Mouse (Mus musculus) cerebellum, postnatal 36 days (tissue): ENCODE data around the gene Stac3.

Source experiments
- DNase-seq, 2 experiments: peaks; one replicate each; pipeline ENCODE4 v3.0.0; 2021 to 2022; ENCODE audit warnings: mixed read lengths in 2 of 2

Gene Stac3

GRCm38 (mm10) chr10:127526048-127526447 lies 24.6 kb downstream of the Stac3 start:
- no peak for DNase-seq

GRCm38 (mm10) chr10:127526681-127527080 lies 25.2 kb downstream of the Stac3 start:
- DNase-seq, result peak; percentile 66 to 77

- no peak for DNase-seq
Measured at GRCm38 (mm10) chr10:127527481-127527880, 26.0 kb downstream of the Stac3 start.

- DNase-seq, result no peak
Measured at GRCm38 (mm10) chr10:127530945-127531344, 29.5 kb downstream of the Stac3 start.

GRCm38 (mm10) chr10:127531548-127531947 lies 30.1 kb downstream of the Stac3 start:
- DNase-seq, result no peak

GRCm38 (mm10) chr10:127534036-127534928 lies 32.8 kb downstream of the Stac3 start, which contains the start of gene Nxph4:
Gene Nxph4, minus strand, starts transcription at chr10:127534559.
- peak in 1 of 2 experiments; percentile 40 for DNase-seq

- DNase-seq, result no peak
Measured at GRCm38 (mm10) chr10:127534929-127535384, 33.5 kb downstream of the Stac3 start.

GRCm38 (mm10) chr10:127536586-127537314 lies 35.3 kb downstream of the Stac3 start:
- peak; percentile 66 to 70 for DNase-seq

- DNase-seq, result peak; percentile 87 to 90
Measured at GRCm38 (mm10) chr10:127537854-127538583, 36.5 kb downstream of the Stac3 start.

- DNase-seq, result no peak
Measured at GRCm38 (mm10) chr10:127541510-127541909, 40.0 kb downstream of the Stac3 start.

GRCm38 (mm10) chr10:127542084-127542483 lies 40.6 kb downstream of the Stac3 start:
- DNase-seq, result peak; percentile 58 to 64

GRCm38 (mm10) chr10:127542720-127543119 lies 41.2 kb downstream of the Stac3 start:
- DNase-seq, result peak; percentile 50 to 61

- no peak for DNase-seq
Measured at GRCm38 (mm10) chr10:127543916-127544315, 42.4 kb downstream of the Stac3 start.

GRCm38 (mm10) chr10:127544375-127544774 lies 42.9 kb downstream of the Stac3 start:
- DNase-seq, result no peak

- DNase-seq, result no peak
Measured at GRCm38 (mm10) chr10:127546505-127546904, 45.0 kb downstream of the Stac3 start.

- peak in 1 of 2 experiments; percentile 39 for DNase-seq
Measured at GRCm38 (mm10) chr10:127548236-127548635, 46.8 kb downstream of the Stac3 start.

- no peak for DNase-seq
Measured at GRCm38 (mm10) chr10:127549892-127550291, 48.4 kb downstream of the Stac3 start.

GRCm38 (mm10) chr10:127555703-127556102 lies 54.2 kb downstream of the Stac3 start:
- peak; percentile 43 to 45 for DNase-seq

GRCm38 (mm10) chr10:127557397-127557796 lies 55.9 kb downstream of the Stac3 start:
- no peak for DNase-seq
